Mouse (Mus musculus): ENCODE measurements around the gene Rundc1.
"Not testable (repeated sequence)": the region's sequence is repeated elsewhere in the genome, so short reads cannot be mapped to it uniquely, and the experiment has no call there.

DNA sequence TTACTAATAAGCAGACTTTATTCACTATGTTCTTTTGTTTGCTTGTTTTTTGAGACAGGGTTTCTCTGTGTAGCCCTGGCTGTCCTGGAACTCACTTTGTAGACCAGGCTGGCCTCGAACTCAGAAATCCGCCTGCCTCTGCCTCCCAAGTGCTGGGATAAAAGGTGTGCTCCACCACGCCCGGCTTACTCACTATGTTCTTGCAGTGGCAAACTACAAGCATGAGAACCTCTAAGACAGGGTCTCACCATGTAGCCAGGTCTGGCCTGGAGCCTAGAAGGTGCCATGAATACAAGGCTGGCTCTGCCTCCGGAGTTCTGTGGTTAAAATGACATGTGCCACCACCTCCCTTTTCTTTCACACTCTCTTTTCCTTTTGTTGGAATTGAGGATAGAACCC lies 41.7 kb downstream of the Rundc1 start:
- TF ChIP-seq POLR2A (IDR thresholded peaks at IDR 0.05; ENCODE audit: low read depth, low read length); CTCF (conservative IDR thresholded peaks at IDR 0.05; ENCODE audit: insufficient read depth, insufficient read length, low read depth, low read length): not testable (repeated sequence)
